Mouse (Mus musculus): Measurements from ENCODE around the gene Ccdc85a. TPM values are rescaled to one million over a fixed set of nuclear protein-coding genes. Genes with fewer than 3 reads are reported as not detected.
"Not testable (repeated sequence)": the region's sequence is repeated elsewhere in the genome, so short reads cannot be mapped to it uniquely, and the experiment has no call there.

The Ccdc85a gene
- polyA plus RNA-seq, 1 experiment from 2014 or later: 52.1 TPM

DNA sequence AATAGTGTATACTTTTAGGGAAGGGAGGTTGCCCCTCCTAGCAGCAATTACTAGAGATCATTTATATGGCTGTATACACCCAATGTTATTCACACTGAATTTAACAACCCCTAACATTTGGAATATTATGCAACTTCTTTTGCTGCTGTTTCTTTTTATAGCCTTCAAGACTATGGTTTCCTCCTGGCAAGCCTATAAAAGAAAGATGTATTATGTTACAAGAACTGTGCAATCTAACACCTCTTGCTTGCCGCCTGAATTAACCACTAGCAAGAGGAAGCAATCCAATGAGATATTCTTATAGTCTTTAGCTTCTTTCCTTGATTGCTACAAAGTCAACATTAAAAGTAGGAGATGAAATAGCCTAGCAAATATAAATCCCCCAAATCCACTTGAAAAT is 187.0 kb downstream of the Ccdc85a start:
- no peak overlapping the region for H3K9ac ChIP-seq
- no peak overlapping the region for H3K4me3 ChIP-seq
- WGBS: 84% methylated on average over 1 of the region's 1 CpGs
- no peaks in the 10 kb centered on the region for H3K9me3 ChIP-seq
- H3K27ac ChIP-seq: no peak overlapping the region
- H3K27me3 ChIP-seq (replicated peaks): no peaks in the 10 kb centered on the region
- no peak for ATAC-seq (replicated peaks)
- no peaks in the 10 kb centered on the region for H3K4me1 ChIP-seq
- no peak overlapping the region for H3K4me2 ChIP-seq
- no peaks in the 10 kb centered on the region for H3K36me3 ChIP-seq (replicated peaks)

- H3K4me2 ChIP-seq: no peak overlapping the region
- no peak overlapping the region for H3K9ac ChIP-seq
- H3K9me3 ChIP-seq: peaks cover 2% of the 10 kb centered on the region; the same call in 1 of the 2 replicates
- no peaks in the 10 kb centered on the region for H3K36me3 ChIP-seq (replicated peaks)
- H3K4me3 ChIP-seq: no peak overlapping the region
- no peaks in the 10 kb centered on the region for H3K4me1 ChIP-seq
- no peak overlapping the region for H3K27ac ChIP-seq
- H3K27me3 ChIP-seq (replicated peaks): no peaks in the 10 kb centered on the region
- no peak for ATAC-seq (replicated peaks)
Measured at GRCm38 (mm10) chr11:28375891-28376290, 208.2 kb downstream of the Ccdc85a start.

DNA sequence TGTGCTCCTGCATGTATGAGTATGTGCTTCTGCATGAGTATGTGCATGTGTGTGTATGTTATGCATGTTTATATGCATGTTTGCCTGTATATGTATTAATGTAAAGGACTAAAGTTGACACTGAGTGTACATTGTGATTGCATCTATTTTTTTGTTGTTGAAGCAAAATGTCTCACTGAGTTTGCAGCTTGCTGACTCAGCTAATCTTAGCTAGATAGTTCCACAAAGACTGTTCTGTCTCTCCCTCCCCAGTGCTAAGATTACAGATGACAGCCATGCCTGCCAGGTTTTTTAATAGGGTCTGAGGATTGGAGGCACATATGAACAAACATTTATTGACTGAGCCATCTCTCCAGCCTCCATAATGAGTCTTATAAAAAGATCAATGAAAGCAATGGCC is 209.5 kb downstream of the Ccdc85a start:
- no peaks in the 10 kb centered on the region for H3K4me1 ChIP-seq
- H3K4me2 ChIP-seq: no peak overlapping the region
- H3K9me3 ChIP-seq: peaks cover 2% of the 10 kb centered on the region; the same call in 1 of the 2 replicates
- no peaks in the 10 kb centered on the region for H3K27me3 ChIP-seq (replicated peaks)
- no peak overlapping the region for H3K4me3 ChIP-seq
- no peak overlapping the region for H3K27ac ChIP-seq
- H3K36me3 ChIP-seq (replicated peaks): no peaks in the 10 kb centered on the region
- no peak for ATAC-seq (replicated peaks)
- H3K9ac ChIP-seq: no peak overlapping the region

DNA sequence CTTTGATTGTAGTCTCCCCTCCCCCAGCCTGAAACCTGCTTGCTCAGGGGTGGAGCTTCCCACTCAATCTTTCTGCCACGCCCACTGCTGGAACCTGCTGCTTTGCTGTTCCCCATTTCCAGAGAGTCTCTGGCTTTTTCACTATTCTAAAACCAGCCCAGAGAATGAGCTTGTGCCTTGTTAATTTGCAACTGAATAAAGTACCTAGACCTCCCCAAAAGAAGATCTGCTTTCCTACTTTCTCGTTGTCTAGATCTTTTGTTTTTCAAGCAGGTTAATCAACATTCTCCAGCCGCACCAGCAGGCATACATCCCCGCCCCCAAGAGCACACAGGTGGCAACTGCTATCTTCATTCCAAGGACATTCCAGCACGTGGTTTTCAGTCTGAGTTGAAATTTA is 212.7 kb downstream of the Ccdc85a start:
- ATAC-seq (replicated peaks); H3K4me2 ChIP-seq; H3K36me3 ChIP-seq (replicated peaks); H3K4me3 ChIP-seq; H3K4me1 ChIP-seq; H3K27ac ChIP-seq; H3K9ac ChIP-seq; H3K9me3 ChIP-seq; H3K27me3 ChIP-seq (replicated peaks): not testable (repeated sequence)
- 76% methylated on average over 5 of the region's 5 CpGs for WGBS

- peak overlapping the region; percentile 65 for H3K4me2 ChIP-seq
- peak overlapping the region; percentile 71 for H3K27ac ChIP-seq
- peak; percentile 48 for ATAC-seq (replicated peaks)
- no peaks in the 10 kb centered on the region for H3K9me3 ChIP-seq
- no peaks in the 10 kb centered on the region for H3K27me3 ChIP-seq (replicated peaks)
- H3K4me3 ChIP-seq: peak overlapping the region; percentile 39
- H3K9ac ChIP-seq: peak overlapping the region; percentile 46
- H3K4me1 ChIP-seq: peaks cover 11% of the 10 kb centered on the region
- WGBS: 39% methylated on average over 2 of the region's 2 CpGs
- no peaks in the 10 kb centered on the region for H3K36me3 ChIP-seq (replicated peaks)
Measured at GRCm38 (mm10) chr11:28365929-28366244, 218.2 kb downstream of the Ccdc85a start.

- no peaks in the 10 kb centered on the region for H3K27me3 ChIP-seq (replicated peaks)
- H3K4me2 ChIP-seq: peak overlapping the region; percentile 65
- H3K36me3 ChIP-seq (replicated peaks): no peaks in the 10 kb centered on the region
- H3K4me1 ChIP-seq: peaks cover 11% of the 10 kb centered on the region
- H3K4me3 ChIP-seq: peak overlapping the region; percentile 39
- H3K9me3 ChIP-seq: no peaks in the 10 kb centered on the region
- H3K27ac ChIP-seq: peak overlapping the region; percentile 71
- ATAC-seq (replicated peaks): peak; percentile 96
- peak overlapping the region; percentile 46 for H3K9ac ChIP-seq
- 2% methylated on average over 26 of the region's 26 CpGs for WGBS
Measured at GRCm38 (mm10) chr11:28365209-28365928, 218.8 kb downstream of the Ccdc85a start.

- Histone ChIP-seq H3K36me3 (replicated peaks) (no peaks in the 10 kb centered on the region), H3K9me3 (no peaks in the 10 kb centered on the region), H3K27me3 (replicated peaks) (no peaks in the 10 kb centered on the region), H3K4me1 (no peaks in the 10 kb centered on the region), H3K4me3 (no peak overlapping the region), H3K27ac (no peak overlapping the region), H3K9ac (no peak overlapping the region), H3K4me2 (no peak overlapping the region)
- 95% methylated on average over 2 of the region's 2 CpGs for WGBS
- no peak for ATAC-seq (replicated peaks)
Measured at GRCm38 (mm10) chr11:28343465-28343864, 240.7 kb downstream of the Ccdc85a start.

DNA sequence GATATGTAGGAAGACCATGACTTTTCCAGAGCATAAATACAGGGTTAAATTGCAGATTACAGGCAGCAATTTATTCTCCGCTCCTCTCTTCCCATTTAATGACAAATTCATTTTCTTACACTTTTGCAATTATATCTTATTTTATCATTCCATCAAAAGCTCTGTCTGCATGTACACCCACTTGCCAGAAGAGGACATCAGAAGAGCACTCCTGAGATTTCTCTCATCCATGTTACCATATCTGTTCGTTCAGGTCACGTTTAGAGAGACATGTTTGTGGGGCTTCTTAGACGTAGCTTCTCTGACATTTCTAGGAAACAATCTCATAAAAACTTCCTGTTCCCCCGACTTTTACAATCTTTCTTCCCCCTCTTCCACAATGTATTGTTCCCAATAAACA is 242.2 kb downstream of the Ccdc85a start:
- Histone ChIP-seq H3K9ac (no peak overlapping the region), H3K27ac (no peak overlapping the region), H3K4me1 (no peaks in the 10 kb centered on the region), H3K36me3 (replicated peaks) (no peaks in the 10 kb centered on the region), H3K4me3 (no peak overlapping the region), H3K4me2 (no peak overlapping the region), H3K9me3 (no peaks in the 10 kb centered on the region), H3K27me3 (replicated peaks) (no peaks in the 10 kb centered on the region)
- no peak for ATAC-seq (replicated peaks)
- 73% methylated on average over 5 of the region's 5 CpGs for WGBS

GRCm38 (mm10) chr11:28339224-28340150 is 244.6 kb downstream of the Ccdc85a start, which contains the start of gene Gm6685:
TSS of gene Gm6685 (minus strand) at chr11:28339867.
- not testable (repeated sequence) for H3K36me3 ChIP-seq (replicated peaks); H3K4me3 ChIP-seq; ATAC-seq (replicated peaks); H3K9ac ChIP-seq; H3K27ac ChIP-seq; H3K9me3 ChIP-seq; H3K4me1 ChIP-seq; H3K27me3 ChIP-seq (replicated peaks); H3K4me2 ChIP-seq
- WGBS: 94% methylated on average over 45 of the region's 45 CpGs

Other genes starting within 250 kb of the Ccdc85a start
- 0.28 TPM in 1 of 2 replicates, not detected in the other for gene Gm6685, start 244.5 kb downstream of the Ccdc85a start, polyA plus RNA-seq (2015; fragmentation: Nextera tagmentation; extraction: Ambion mirVana)

Data from midbrain, embryonic 15.5 days (tissue).